Mouse (Mus musculus) C2C12 (cell line): ENCODE measurements at regions not wholly inside any gene's neighbourhood (a gene's known extent, or its start where the extent isn't known, plus 50 kb on each side); places are given as distances from the start of the nearest gene placed in this dataset.

Experiments
- CEBPB ChIP-seq: IDR thresholded peaks from one replicate; pipeline ENCODE4 v1.6.1; 2011; ENCODE audit warnings: low read depth, mild to moderate bottlenecking, control low read depth, moderate library complexity
- CTCF ChIP-seq: IDR thresholded peaks from one replicate; pipeline ENCODE4 v1.5.1; 2011; ENCODE audit not compliant: control insufficient read depth, insufficient read depth, insufficient read length
- MAX ChIP-seq: IDR thresholded peaks from one replicate; pipeline ENCODE4 v1.6.1; 2011; ENCODE audit warnings: mild to moderate bottlenecking, control low read depth
- USF1 ChIP-seq: IDR thresholded peaks from one replicate; pipeline ENCODE4 v1.6.1; 2011; ENCODE audit warnings: low read depth, mild to moderate bottlenecking, control low read depth, moderate library complexity

DNA sequence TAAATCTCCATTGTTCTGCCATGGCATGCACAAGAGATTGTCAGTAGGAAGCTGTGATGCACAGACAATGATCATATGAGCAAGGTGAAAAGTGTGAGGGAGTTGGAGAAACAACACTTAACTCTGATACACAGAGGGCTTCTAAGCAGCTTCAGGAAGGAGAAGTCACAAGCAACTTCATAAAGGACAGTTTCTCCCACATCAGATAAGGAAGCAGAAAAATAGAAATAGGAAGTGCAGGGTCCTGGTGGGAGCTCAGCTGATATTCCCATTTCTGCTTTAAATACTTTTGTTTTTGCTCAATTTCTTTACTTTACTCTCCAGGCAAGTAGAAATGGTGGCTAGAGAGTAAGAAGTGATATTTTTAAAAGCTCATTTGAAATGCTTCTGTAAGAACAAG lies 98.9 kb downstream of the Kcnj2 start:
- TF ChIP-seq USF1 (no peak), CTCF (no peak), CEBPB (no peak), MAX (no peak)
